Mouse (Mus musculus) cerebellum, adult 18-20 months (tissue): Measurements from ENCODE around the gene Lrrc57.

Source experiments
- DNase-seq, 2 experiments: peaks; one replicate each; pipeline ENCODE4 v3.0.0; 2021

Gene Lrrc57

DNA sequence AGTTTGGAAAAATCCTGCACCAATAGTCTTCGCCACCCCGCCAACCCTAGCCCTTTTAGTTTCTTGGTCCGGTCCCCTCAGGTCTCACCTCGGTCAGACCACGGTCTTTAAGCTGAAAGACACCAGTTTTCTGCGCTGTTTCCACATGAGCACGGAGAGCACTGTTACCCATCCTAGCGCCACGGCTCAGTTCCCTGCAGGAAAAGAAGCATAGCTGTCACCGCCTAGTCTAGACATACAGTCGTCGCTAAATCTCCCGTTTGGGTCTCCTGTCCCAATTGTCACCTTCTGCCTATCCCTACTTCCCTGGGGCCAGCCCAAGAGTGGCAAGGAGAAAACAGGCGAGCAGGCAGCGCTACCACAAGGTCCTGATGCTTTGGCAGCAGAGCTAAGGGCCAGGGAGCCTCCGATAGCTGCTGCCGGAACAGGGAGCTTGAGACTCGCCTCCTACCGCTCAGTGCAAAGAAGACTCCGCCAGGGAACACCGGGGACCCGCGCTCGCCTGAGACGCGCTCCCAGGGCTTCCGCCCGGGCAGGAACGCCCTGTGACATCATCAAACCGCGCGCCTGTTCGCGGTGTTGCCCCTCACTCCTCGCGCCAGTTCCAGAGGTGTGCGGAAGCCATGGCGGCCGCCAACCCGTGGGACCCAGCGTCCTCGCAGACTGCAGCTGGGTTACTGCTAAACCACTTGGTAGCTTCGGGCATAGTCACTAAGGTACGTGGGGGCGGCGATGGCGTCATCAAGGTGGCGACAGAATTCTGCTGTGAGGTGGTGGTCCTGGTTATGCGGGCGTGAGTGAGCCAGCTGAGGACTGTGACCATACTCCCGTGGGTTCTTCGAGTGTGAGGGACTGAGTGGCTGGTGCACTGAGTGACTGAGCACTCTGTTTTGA is at the start of gene Lrrc57, which contains the start of gene Haus2:
TSS of gene Lrrc57 (minus strand) at position 691 of the 894 bp plus-strand sequence.
TSS of gene Haus2 (plus strand) at position 554 of the 894 bp plus-strand sequence.
- DNase-seq = peak; percentile 88 to 91

DNA sequence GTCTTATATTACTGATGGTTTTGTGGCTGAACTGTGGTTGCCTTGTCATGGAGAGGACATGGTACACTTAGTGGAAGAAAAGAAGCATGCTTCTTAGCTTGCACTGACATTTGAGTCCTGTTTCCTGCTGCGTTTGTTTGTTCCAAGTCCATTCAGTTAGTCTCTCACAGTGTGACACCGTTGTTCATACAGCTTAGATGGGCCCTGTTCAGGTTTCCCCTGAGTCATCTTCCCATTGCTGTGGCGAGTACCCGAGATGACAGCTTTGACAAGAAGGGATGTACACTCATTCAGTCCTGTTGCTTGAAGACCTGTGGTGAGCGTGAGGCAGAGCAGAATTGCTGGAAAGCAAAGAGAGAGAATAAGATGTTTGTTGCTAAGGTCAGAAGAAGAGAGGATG is 49.2 kb upstream of the Lrrc57 start:
- no peak for DNase-seq

DNA sequence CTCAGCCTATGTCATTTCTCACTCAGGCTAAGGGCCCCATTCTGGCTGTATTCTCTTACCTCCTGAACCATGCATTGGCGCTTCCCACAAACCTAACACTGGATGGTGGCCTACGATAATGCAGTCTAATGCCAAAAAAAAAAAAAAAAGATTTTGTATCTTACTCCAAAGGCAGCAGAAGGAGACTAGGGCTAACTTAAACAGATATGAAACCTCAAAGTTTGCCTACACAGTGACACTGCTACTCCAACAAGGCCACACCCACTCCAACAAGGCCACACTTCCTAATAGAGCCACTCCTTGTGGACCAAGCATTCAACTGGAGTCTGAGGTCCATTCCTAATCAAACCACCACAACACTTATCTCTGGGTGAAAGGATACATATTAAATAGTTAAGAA is 47.4 kb upstream of the Lrrc57 start:
- DNase-seq = no peak

DNA sequence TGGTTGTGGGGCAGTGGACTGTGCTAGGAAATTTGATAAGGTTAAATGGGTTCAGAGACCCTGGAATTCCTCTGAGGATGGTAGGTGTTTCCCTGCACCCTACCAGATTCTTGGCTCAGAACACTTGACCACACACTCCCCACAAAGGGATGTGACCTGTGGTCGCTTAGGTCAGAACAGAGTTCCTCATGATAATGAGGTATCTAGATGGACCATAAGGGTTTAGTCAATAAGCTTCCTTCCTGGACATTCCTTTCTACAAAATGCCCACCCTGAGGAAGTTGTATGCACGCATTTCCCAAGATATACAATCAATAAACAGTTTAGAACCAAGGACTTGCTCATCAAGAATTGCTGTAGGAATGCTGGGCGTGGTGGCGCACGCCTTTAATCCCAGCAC is 46.6 kb upstream of the Lrrc57 start:
- no peak for DNase-seq

GRCm38 (mm10) chr2:120654693-120655092 is 45.4 kb upstream of the Lrrc57 start:
- no peak for DNase-seq

DNA sequence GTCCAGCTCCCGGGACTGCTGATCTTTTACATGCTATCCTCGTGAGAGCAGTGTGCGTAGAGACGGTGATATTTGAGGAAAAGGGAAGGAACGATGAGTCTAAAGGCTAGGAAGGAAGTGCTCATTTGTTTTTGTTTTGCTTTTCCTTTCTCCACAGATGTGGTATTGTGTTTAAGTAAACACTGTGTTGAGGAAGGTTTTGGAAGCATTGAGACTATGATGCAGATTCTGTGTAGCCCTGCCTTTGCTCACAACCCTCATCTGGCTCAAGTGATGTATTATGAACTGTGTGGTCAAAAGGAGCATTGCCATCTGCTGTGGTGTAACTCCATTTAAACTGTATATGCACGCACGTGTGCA is 43.6 kb upstream of the Lrrc57 start:
- DNase-seq = no peak

GRCm38 (mm10) chr2:120652256-120652924 is 43.1 kb upstream of the Lrrc57 start:
- no peak for DNase-seq

GRCm38 (mm10) chr2:120646777-120647176 is 37.5 kb upstream of the Lrrc57 start:
- no peak for DNase-seq

DNA sequence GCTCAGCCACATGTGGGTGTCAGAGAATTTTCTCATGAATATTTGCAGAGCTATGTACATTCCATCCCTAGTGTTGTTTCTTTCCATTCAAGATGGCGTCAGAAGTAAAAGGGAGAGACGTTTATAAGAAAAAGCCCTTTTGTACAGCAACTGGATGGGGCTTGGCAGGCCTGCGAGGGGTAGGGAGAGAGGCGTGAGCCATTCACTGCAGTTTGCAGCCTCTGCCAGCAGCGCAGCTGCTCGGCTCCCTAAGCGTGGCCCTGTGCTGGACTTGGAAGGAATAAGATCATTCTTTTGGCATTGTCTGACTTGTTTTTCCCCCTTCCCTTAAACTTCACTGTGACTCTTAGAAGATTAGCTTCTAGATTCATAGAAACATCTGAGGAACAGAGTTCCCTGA is 34.5 kb upstream of the Lrrc57 start:
- DNase-seq = no peak

- no peak for DNase-seq
Observed at GRCm38 (mm10) chr2:120640835-120641234, 31.5 kb upstream of the Lrrc57 start.

- no peak for DNase-seq
Observed at GRCm38 (mm10) chr2:120631957-120632356, 22.6 kb upstream of the Lrrc57 start.

DNA sequence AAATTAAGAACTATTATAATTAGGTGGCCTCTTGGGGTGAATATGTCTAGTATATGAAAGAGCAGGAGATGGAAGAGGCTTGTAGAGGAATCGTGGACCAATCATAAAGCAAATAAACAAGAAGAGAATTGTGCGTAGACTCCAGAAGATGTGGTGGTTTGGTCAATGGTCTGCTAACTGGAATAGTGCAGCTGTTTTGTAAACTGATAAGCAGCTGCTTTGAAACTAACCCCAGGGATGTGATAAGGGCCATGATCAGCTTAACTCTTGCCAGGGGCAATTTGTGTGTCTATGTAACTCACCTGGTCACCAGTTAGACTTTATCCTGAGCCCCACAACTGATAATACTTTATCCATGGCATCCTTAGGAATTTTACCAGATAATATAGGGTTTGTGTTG is 22.2 kb upstream of the Lrrc57 start:
- DNase-seq = no peak

- DNase-seq = no peak
Observed at GRCm38 (mm10) chr2:120630655-120631054, 21.3 kb upstream of the Lrrc57 start.

- no peak for DNase-seq
Observed at GRCm38 (mm10) chr2:120630246-120630645, 20.9 kb upstream of the Lrrc57 start.

- peak; percentile 97 to 100 for DNase-seq
Observed at GRCm38 (mm10) chr2:120628886-120629735, 19.8 kb upstream of the Lrrc57 start, which contains the start of gene Stard9. Gene Stard9, plus strand, starts transcription at chr2:120629121.

GRCm38 (mm10) chr2:120628076-120628865 is 19.0 kb upstream of the Lrrc57 start:
- no peak for DNase-seq

GRCm38 (mm10) chr2:120622920-120623319 is 13.6 kb upstream of the Lrrc57 start:
- DNase-seq = no peak

DNA sequence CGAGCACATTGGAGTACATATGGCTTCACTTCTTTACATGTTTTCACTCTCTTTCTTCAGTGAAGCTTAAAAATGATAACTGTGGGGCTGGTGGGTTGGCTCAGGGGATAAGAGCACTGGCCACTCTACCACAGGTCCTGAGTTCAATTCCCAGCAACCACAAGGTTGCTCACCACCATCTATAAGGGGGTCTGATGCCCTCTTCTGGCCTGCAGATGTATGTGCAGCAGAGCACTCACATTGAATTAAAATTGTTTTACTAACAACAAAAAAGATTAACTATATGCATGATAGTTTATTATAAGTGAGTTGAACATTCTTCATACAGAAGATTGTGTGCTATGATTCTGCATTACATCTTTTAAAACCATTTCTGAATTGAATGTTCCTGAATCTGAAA is 10.2 kb upstream of the Lrrc57 start:
- no peak for DNase-seq

DNA sequence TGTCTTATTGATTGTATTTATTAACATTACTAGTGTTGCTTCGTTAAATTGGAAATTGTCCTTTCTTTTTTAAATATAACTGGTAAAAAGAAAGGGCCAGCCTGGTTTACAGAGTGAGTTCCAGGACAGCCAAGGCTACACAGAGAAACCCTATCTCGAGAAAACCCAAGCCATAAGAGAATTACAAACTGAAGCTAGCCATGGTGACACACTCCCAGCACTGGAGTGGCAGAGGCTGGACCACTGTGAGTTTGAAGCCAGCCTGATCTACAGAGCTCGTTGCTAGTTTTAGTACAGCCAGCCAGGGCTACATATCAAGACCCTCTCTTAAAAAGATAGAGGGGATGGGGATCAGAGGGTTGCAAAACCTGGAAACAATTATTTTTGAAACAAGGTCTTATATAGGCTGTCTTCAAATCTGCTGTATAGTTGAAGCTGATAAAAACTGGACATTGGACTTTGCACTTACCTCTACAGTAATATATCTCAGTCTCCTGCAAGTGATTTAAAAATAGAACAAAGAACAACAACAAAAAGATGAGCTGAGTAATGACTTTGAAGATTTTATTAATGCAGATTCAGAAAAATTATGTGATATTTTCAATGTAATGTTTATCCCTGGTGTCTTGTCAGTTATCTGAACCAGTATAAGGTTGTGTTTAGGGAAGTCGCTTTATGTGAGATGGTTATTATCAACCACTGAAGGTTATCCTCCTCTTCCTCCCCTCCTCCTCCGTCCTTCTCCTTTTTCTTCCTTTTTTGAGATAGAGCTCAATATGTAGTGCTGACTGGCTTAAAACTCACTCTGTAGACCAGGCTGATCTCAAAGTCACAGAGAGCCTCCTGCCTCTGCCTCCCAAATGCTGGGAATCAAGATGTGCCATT is 7.2 kb upstream of the Lrrc57 start:
- DNase-seq = no peak

- no peak for DNase-seq
Observed at GRCm38 (mm10) chr2:120606021-120606690, 3.2 kb downstream of the Lrrc57 start.

DNA sequence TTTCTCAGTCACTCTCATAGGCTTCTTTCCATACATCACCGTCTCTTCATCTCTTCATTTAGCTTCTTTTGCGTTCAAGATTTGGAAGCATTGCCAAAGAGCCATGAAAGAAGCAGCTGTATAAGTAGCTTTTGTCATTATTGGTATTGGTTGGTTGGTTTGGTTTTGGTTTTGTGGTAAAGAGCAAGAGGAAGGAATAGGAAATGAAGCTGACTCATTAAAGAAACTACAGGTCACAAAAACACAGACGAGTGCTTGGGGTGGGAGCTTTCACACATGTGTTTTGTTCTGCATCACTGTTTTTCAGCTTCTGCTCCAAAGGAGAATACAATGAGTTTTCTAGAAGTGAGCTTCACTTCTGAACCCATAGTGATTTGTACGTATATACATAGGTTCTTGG is 9.8 kb downstream of the Lrrc57 start:
- no peak for DNase-seq
